Mouse (Mus musculus) embryonic fibroblast, embryonic 13.5 days (primary cell): ENCODE data around the gene Slc9a9.

Source experiments
- CTCF ChIP-seq: IDR thresholded peaks from 2 replicates; pipeline ENCODE4 v1.5.1; 2011; ENCODE audit warnings: mild to moderate bottlenecking, control low read depth, low read length, moderate library complexity, borderline replicate concordance; ENCODE audit not compliant: insufficient read depth
- POLR2A ChIP-seq: IDR thresholded peaks from 2 replicates; pipeline ENCODE4 v1.6.1; 2011; ENCODE audit warnings: low read depth, mild to moderate bottlenecking, control low read depth, low read length, moderate library complexity

GRCm38 (mm10) chr9:95034140-95034970 is 364.6 kb downstream of the Slc9a9 start:
- TF ChIP-seq CTCF (no peak), POLR2A (no peak)
